8 mouse cellular contexts compared by ENCODE assay signal in genomic region chr8:90348178-90348925, GRCm38 (mm10). TPM values are rescaled to one million over a fixed set of nuclear protein-coding genes. Genes with fewer than 3 reads are reported as not detected.
DNase-seq lines count a peak whose midpoint lies in the region; ATAC-seq and TF ChIP-seq lines count a peak whose summit lies in the region.

Gene Tox3 (minus strand): TSS chr8:90348343.

- no peaks in the 10 kb centered on the region for H3K27me3 ChIP-seq in forebrain, embryonic 15.5 days
- H3K27me3 ChIP-seq in hindbrain, embryonic 16.5 days (replicated peaks; ENCODE audit: control insufficient read depth, insufficient read depth, low read length): no peaks in the 10 kb centered on the region
- H3K27me3 ChIP-seq in limb, embryonic 10.5 days (ENCODE audit: low read depth, poor library complexity, severe bottlenecking): peaks cover 53% of the 10 kb centered on the region

- no peak for DNase-seq in ES-E14 (ENCODE audit: low read depth, low spot score)
- DNase-seq in adrenal gland, adult 18-20 months (ENCODE audit: low spot score in 2 of 2): peak; percentile 12 to 46
- peak; percentile 75 for DNase-seq in limb, embryonic 10.5 days (ENCODE audit: low spot score)
- peak; percentile 50 for DNase-seq in mesoderm, embryonic 11.5 days (ENCODE audit: low read depth, low spot score)
- DNase-seq in testis, postnatal 10 days (ENCODE audit: low spot score): peak; percentile 54

- H3K27ac ChIP-seq in ES-E14 (ENCODE audit: insufficient read depth, low read depth, low read length, poor library complexity, severe bottlenecking): no peak within 1 kb of the TSS
- peak within 1 kb of the TSS; percentile 96 for H3K27ac ChIP-seq in forebrain, embryonic 15.5 days (replicated peaks)
- H3K27ac ChIP-seq in hindbrain, embryonic 16.5 days (ENCODE audit: low read depth, low read length): peak within 1 kb of the TSS; percentile 90
- H3K27ac ChIP-seq in limb, embryonic 10.5 days: peak within 1 kb of the TSS; percentile 93

- peak; percentile 68 for ATAC-seq in forebrain, embryonic 15.5 days (replicated peaks)
- peak; percentile 75 for ATAC-seq in hindbrain, embryonic 16.5 days
- no peak for ATAC-seq in megakaryocyte-erythroid progenitor cell, adult 5-6 weeks (replicated peaks; ENCODE audit: low FRiP score, low TSS enrichment, poor library complexity, severe bottlenecking)

- peak within 1 kb of the TSS; percentile 71 for H3K9ac ChIP-seq in ES-E14 (ENCODE audit: insufficient read depth, low read depth, low read length, poor library complexity, severe bottlenecking)
- peak within 1 kb of the TSS; percentile 98 for H3K9ac ChIP-seq in forebrain, embryonic 15.5 days (replicated peaks)
- peak within 1 kb of the TSS; percentile 89 for H3K9ac ChIP-seq in hindbrain, embryonic 16.5 days (ENCODE audit: low read depth, low read length)

- H3K4me3 ChIP-seq in ES-E14 (ENCODE audit: insufficient read depth in 1 of 2, low read depth in 1 of 2, low read length in 2 of 2, poor library complexity in 1 of 2, severe bottlenecking in 1 of 2): peak within 1 kb of the TSS; percentile 78 to 79
- H3K4me3 ChIP-seq in forebrain, embryonic 15.5 days: peak within 1 kb of the TSS; percentile 90
- H3K4me3 ChIP-seq in hindbrain, embryonic 16.5 days (ENCODE audit: low read length): peak within 1 kb of the TSS; percentile 78
- peak within 1 kb of the TSS; percentile 76 for H3K4me3 ChIP-seq in limb, embryonic 10.5 days

- in situ Hi-C loops in ES-E14 (cut with MboI; ENCODE audit: low sequenced_read_pairs in 2 of 2, unreplicated experiment in 2 of 2): no loop called here

- WGBS in forebrain, embryonic 15.5 days: 1% methylated on average over 38 of the region's 89 CpGs
- WGBS in hindbrain, embryonic 16.5 days: 2% methylated on average over 27 of the region's 89 CpGs
- 3% methylated on average over 53 of the region's 89 CpGs for WGBS in limb, embryonic 10.5 days

- H3K4me1 ChIP-seq in ES-E14 (ENCODE audit: control insufficient read depth in 2 of 2, insufficient read depth in 2 of 2, low read length in 2 of 2, poor library complexity in 1 of 2): peaks cover 0 to 4% of the 10 kb centered on the region in 2 experiments; a peak in 1 of 4 replicates
- H3K4me1 ChIP-seq in forebrain, embryonic 15.5 days: peaks cover 52% of the 10 kb centered on the region
- H3K4me1 ChIP-seq in hindbrain, embryonic 16.5 days (ENCODE audit: control insufficient read depth, insufficient read depth, low read depth, low read length): peaks cover 15% of the 10 kb centered on the region
- H3K4me1 ChIP-seq in limb, embryonic 10.5 days: peaks cover 26% of the 10 kb centered on the region

- H3K36me3 ChIP-seq in ES-E14 (ENCODE audit: control insufficient read depth, insufficient read depth, low read length, poor library complexity, severe bottlenecking): no peaks in the 10 kb centered on the region
- H3K36me3 ChIP-seq in forebrain, embryonic 15.5 days: no peaks in the 10 kb centered on the region
- no peaks in the 10 kb centered on the region for H3K36me3 ChIP-seq in hindbrain, embryonic 16.5 days (ENCODE audit: control insufficient read depth, insufficient read depth, low read length)
- H3K36me3 ChIP-seq in limb, embryonic 10.5 days: no peaks in the 10 kb centered on the region

- peak within 1 kb of the TSS; percentile 61 for H3K4me2 ChIP-seq in forebrain, embryonic 15.5 days (replicated peaks)
- peak within 1 kb of the TSS; percentile 66 for H3K4me2 ChIP-seq in hindbrain, embryonic 16.5 days (ENCODE audit: low read length)

- no peaks in the 10 kb centered on the region for H3K9me3 ChIP-seq in ES-E14 (ENCODE audit: control insufficient read depth, insufficient read depth, low read depth, low read length)
- H3K9me3 ChIP-seq in forebrain, embryonic 15.5 days: no peaks in the 10 kb centered on the region
- H3K9me3 ChIP-seq in hindbrain, embryonic 16.5 days (ENCODE audit: control insufficient read depth, low read length): no peaks in the 10 kb centered on the region
- H3K9me3 ChIP-seq in limb, embryonic 10.5 days (replicated peaks): no peaks in the 10 kb centered on the region

TF ChIP-seq in ES-E14, 5 proteins besides CTCF, POLR2A, EP300 and RAD21:
- TF ChIP-seq MAFK (IDR thresholded peaks at IDR 0.05; ENCODE audit: insufficient read depth, low read depth, low read length) (no peak), ZNF384 (IDR thresholded peaks at IDR 0.05; ENCODE audit: low read depth, low read length) (no peak), CHD2 (IDR thresholded peaks at IDR 0.05; ENCODE audit: low read depth, low read length) (no peak), HCFC1 (IDR thresholded peaks at IDR 0.05; ENCODE audit: borderline replicate concordance, insufficient read depth, low read length) (no peak), ZC3H11A (IDR thresholded peaks at IDR 0.05; ENCODE audit: borderline replicate concordance, low read depth, low read length) (no peak)

RNA-seq across cellular contexts. Expression of gene Tox3, which starts in this region (rescaled TPM):
- 0.67 and 1.3 TPM in 2 replicates for total RNA-seq in ES-E14 (2012; rRNA removed)
- 1 to 10 TPM; 3.1 to 3.2 TPM for total RNA-seq in adrenal gland, adult 18-20 months (2021)
- polyA plus RNA-seq in forebrain, embryonic 15.5 days (2015; fragmentation: Nextera tagmentation; extraction: Ambion mirVana): 32.4 and 35.0 TPM in 2 replicates
- polyA plus RNA-seq in hindbrain, embryonic 16.5 days (2015; fragmentation: Nextera tagmentation; extraction: Ambion mirVana): 11.2 and 12.8 TPM in 2 replicates
- 4.4 and 4.6 TPM in 2 replicates for polyA plus RNA-seq in limb, embryonic 10.5 days (2016; fragmentation: Nextera tagmentation; extraction: Ambion mirVana)
- total RNA-seq in megakaryocyte-erythroid progenitor cell, adult 5-6 weeks (2014; fragmentation: Nextera tagmentation): not detected in 2 replicates
- total RNA-seq in megakaryocyte-erythroid progenitor cell, adult 5-6 weeks (2017): not detected in 2 replicates
